Mouse (Mus musculus) bone marrow macrophage, adult 2 months (primary cell): ENCODE results near the gene Mc3r.

Source experiments
- CTCF ChIP-seq: IDR thresholded peaks from 2 replicates; pipeline ENCODE4 v1.5.1; 2012; ENCODE audit warnings: low read depth, mild to moderate bottlenecking, low read length, moderate library complexity
- POLR2A ChIP-seq: IDR thresholded peaks from 2 replicates; pipeline ENCODE4 v1.6.1; 2012; ENCODE audit warnings: mild to moderate bottlenecking, low read depth, low read length, borderline replicate concordance

DNA sequence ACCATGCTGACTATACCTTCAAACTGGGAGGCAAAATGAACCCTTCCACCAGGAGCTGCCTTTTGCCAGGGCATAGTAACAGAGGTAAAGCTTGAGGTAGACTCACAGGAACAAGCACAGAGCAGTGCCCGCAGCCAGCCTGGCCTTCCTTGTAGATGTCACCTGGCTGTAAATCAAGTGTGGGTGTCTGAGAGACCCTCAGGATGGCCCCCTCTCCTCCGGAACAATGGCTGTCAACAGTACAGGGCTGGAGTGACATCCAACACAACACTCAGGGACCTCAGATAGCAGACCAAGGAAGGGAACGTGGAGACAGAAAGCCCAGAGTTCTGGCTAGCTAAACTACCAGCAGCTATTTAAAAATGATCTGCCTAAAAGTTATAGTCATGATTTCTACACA lies 19.1 kb upstream of the Mc3r start:
- TF ChIP-seq CTCF: no peak
- no peak for TF ChIP-seq POLR2A
